Mouse (Mus musculus): ENCODE data around the gene Slc45a3.

The Slc45a3 gene

GRCm38 (mm10) chr1:131962606-131963084 is at the start of gene Slc45a3:
Gene Slc45a3 (plus strand): TSS chr1:131962967.
- DNase-seq (ENCODE audit: low read depth in 1 of 2, low spot score in 2 of 2): no peak

DNA sequence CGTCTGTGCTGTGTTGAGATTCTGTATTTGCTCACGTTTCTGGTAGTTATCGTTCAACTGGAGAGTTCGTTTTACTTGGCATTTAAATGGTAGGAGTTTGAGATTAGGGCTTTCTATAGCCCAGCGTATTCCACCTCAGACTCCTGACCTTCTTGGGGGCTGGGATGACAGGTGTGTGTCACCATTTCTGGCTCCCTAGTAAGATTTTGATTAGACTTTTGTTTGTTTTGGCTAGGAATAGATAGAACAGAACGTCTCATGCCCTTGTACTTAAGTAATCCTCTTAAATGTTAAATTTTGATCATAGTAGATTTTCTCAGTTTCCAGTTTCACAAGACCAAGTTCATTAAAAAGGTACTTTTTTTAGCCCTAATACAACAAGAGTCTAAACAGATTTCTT is 45.1 kb upstream of the Slc45a3 start:
- no peak for DNase-seq (ENCODE audit: low read depth in 1 of 2, low spot score in 2 of 2)

DNA sequence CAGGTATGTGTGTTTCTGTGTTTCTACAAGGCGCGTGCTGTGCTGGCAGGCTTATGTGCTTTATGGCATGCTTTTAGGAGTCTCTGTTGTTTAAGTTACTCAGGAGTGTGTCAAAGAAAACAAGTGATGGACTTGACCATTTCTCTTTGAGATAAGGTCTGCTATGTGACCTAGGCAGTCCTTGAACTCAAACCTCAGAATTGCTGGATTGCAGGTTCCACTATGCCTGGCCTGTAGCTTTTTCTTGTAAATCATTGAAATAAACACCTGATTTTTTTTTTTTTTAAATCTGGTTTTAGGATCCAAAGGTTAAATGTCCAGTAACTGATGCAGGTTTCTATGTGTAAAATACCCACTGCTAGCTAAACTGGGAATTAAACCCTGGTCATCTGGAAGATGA is 43.7 kb upstream of the Slc45a3 start:
- DNase-seq (ENCODE audit: low read depth in 1 of 2, low spot score in 2 of 2): no peak

GRCm38 (mm10) chr1:131922100-131922499 is 40.7 kb upstream of the Slc45a3 start:
- no peak for DNase-seq (ENCODE audit: low read depth in 1 of 2, low spot score in 2 of 2)

DNA sequence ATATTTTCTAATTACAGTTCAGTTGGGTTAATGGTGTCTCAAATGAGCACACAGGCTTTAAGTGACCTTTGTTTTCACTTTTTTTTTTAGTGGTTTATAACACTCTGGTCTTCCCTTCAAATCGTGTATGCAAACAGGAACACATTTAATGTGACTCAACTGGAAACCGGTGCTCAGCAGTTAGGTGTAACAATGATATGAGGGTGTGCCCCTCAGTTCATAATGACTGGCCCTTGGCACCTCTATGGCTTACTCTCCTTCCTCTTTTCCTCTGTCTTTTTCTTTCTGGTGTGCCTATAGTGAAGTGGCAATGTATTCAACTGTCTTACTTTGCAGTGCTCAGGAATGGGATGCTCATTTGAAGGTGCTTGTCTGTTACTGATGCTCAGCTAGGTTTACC is 29.3 kb upstream of the Slc45a3 start:
- DNase-seq (ENCODE audit: low read depth in 1 of 2, low spot score in 2 of 2): no peak

GRCm38 (mm10) chr1:131937659-131938305 is 25.0 kb upstream of the Slc45a3 start:
- no peak for DNase-seq (ENCODE audit: low read depth in 1 of 2, low spot score in 2 of 2)

- no peak for DNase-seq (ENCODE audit: low read depth in 1 of 2, low spot score in 2 of 2)
Observed at GRCm38 (mm10) chr1:131938811-131939210, 24.0 kb upstream of the Slc45a3 start.

GRCm38 (mm10) chr1:131940711-131941244 is 22.0 kb upstream of the Slc45a3 start:
- DNase-seq (ENCODE audit: low read depth in 1 of 2, low spot score in 2 of 2): no peak

GRCm38 (mm10) chr1:131941501-131941900 is 21.3 kb upstream of the Slc45a3 start:
- DNase-seq (ENCODE audit: low read depth in 1 of 2, low spot score in 2 of 2): no peak

- no peak for DNase-seq (ENCODE audit: low read depth in 1 of 2, low spot score in 2 of 2)
Observed at GRCm38 (mm10) chr1:131942621-131943590, 19.9 kb upstream of the Slc45a3 start.

- no peak for DNase-seq (ENCODE audit: low read depth in 1 of 2, low spot score in 2 of 2)
Observed at GRCm38 (mm10) chr1:131945674-131946440, 16.9 kb upstream of the Slc45a3 start.

DNA sequence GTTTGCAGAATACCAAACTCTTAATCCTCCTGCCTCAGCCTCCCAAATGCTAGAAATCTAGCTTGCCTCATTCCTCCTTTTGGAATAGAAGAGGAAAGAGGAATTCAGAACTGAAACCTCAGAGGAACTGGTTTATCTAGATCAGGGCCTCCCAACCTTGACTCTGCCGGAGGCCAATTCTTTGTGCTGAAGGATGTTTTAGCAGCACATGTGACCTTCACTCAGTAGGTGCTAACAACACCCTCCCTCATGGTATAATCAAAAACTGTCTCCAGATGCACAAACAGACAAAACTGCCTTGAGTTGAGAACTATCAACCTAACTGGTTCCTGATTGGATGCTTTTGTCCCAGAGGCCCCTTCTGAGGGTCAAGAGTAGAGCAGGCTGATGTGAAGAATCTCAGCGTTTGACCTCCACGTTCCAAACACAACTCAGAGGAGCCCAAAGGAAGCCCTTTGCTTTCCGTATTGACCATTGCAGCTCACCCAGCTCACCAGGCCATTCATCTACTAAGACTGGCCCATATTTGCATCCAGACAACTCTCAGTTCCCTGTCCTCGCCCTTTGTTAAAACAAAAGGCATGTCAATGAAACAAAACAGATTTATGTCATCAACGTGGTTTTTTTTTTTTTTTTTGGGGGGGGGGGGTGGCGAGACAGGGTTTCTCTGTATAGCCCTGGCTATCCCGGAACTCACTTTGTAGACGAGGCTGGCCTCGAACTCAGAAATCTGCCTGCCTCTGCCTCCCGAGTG is 16.1 kb upstream of the Slc45a3 start:
- DNase-seq (ENCODE audit: low read depth in 1 of 2, low spot score in 2 of 2): no peak

DNA sequence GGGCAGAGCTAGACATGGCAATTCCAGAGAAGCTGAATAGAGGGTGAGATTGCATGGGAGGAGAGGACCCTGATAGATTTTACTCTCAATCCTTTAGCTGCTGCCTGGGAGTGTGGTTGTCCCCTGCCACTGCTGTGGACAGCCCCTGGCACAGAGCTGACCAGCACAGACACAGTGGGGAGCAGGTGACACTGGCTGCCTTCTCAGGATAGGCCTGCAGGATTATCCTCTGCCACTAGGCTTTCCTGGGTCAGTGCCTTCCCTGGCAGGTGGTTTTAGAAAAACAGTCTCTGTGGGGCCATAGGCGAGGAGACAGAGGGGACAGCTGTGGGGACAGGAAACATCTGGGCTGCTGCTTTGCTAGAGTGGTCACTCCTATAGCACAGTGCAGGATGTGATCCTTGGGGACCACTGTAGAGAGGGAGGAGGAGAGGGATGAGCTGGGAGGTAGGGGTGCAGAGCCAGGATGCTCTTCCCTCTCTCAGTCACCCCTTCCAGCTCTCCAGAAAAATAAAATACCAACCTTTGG is 14.7 kb upstream of the Slc45a3 start:
- no peak for DNase-seq (ENCODE audit: low read depth in 1 of 2, low spot score in 2 of 2)

DNA sequence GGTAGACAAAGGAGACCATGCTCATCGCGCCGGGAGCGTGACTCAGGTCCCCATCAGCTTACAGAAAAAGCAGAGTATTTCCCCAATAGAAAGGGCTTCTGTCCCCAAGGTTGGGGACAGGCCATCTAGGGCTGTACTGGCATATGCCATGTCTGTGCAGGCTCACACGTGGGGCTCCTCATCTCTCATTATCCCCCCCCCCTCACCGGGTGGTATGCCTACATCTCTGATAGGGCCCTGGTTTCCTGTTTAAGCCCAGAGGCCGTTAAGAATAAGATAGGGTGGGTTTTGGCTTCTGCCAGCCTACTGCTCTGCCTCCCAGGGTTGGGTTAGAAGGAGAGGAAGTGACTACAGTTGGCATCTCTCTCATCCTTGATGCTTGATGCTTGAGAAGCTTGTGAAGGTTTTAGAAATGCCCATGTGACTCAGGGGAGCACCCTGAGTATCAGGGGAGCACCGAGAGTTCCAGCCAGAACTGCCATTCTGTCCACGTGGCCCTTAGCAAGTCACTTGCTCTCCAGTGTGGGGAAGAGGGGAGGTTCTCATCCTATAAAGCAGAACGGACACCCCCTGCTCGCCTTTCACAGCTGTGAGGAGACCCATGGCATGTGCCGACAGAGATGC is 8.4 kb upstream of the Slc45a3 start:
- DNase-seq (ENCODE audit: low read depth in 1 of 2, low spot score in 2 of 2): no peak

GRCm38 (mm10) chr1:131955131-131955757 is 7.5 kb upstream of the Slc45a3 start:
- no peak for DNase-seq (ENCODE audit: low read depth in 1 of 2, low spot score in 2 of 2)

GRCm38 (mm10) chr1:131957416-131957815 is 5.4 kb upstream of the Slc45a3 start:
- DNase-seq (ENCODE audit: low read depth in 1 of 2, low spot score in 2 of 2): no peak

DNA sequence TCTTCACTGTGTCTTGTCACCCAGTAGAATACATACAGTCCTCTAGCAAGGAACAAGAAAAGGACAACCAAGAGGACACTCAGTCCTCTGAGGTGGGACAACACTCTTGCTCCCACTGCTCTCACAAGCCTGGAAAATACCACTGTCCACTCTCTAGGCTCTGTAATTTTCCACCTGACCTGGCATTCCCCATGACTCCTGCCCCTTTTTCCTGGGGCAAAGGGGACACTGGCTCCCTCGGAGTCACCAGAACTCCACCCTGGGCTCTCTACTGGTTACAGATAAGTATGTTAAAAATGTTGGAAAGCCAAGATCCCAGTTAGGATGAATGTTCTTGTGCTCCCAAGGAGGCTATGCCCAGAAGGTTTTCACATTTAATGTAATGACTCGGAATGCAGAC is 1.8 kb upstream of the Slc45a3 start:
- DNase-seq (ENCODE audit: low read depth in 1 of 2, low spot score in 2 of 2): no peak

- no peak for DNase-seq (ENCODE audit: low read depth in 1 of 2, low spot score in 2 of 2)
Observed at GRCm38 (mm10) chr1:131963085-131963951, 551 bp downstream of the Slc45a3 start.
